ENCODE assay signal across 9 mouse cellular contexts in the genomic region with DNA sequence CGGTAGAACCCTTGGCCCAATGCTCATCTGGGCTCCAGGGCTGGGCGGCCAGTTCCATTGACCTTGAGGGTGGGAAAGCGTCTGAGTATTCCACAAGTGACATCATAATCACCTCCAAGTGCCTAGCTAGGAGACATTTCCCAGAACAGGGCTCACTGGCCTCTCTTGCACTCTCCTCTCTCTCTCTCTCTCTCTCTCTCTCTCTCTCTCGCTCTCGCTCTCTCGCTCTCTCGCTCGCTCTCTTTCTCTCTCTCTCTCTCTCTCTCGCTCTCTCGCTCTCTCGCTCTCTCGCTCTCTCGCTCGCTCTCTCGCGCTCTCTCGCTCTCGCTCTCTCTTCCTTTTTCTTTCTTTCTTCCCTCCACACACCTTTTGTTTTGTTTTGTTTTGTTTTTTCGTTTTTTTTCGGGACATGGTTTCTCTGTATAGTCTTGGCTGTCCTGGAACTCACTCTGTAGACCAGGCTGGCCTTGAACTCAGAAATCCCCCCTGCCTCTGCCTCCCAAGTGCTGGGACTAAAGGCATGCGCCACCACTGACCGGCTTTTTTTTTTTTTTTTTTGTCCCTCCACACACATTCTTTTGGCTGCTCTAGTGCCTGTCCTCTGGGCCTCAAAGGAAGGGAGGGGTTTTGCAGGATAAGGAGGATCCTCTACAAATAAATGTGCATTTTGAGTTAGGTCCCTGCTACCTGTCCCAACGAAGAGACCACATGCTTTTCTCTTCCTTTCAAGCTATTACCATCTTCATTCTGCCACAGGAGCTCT. TPM values are rescaled to one million over a fixed set of nuclear protein-coding genes. Genes with fewer than 3 reads are reported as not detected.
DNase-seq lines count a peak whose midpoint lies in the region; ATAC-seq lines count a peak whose summit lies in the region.
"Had no signal": no experiment of that assay in that cellular context is flagged by ENCODE, and none has a peak within 500 bp of the region (broad histone marks: within the 10 kb centered on the region; RNA-seq: fewer than 3 reads in every experiment).

No protein-coding gene starts in this region.

- H3K27ac ChIP-seq in heart, embryonic 13.5 days (replicated peaks), result peak overlapping the region; percentile 29; the same call in 1 of the 2 replicates
- H3K27ac ChIP-seq in forebrain, embryonic 16.5 days (ENCODE audit: low read length), result no peak overlapping the region
- no peak overlapping the region for H3K27ac ChIP-seq in liver, embryonic 15.5 days (replicated peaks)

- whole genome bisulfite sequencing in heart, embryonic 13.5 days, result 50% methylated on average over 23 of the region's 23 CpGs
- 53% methylated on average over 23 of the region's 23 CpGs for WGBS in forebrain, embryonic 16.5 days
- 56% methylated on average over 23 of the region's 23 CpGs for WGBS in liver, embryonic 15.5 days (ENCODE audit: insufficient replicate concordance)

- H3K27me3 ChIP-seq in heart, embryonic 13.5 days (replicated peaks), result no peaks in the 10 kb centered on the region
- no peaks in the 10 kb centered on the region for H3K27me3 ChIP-seq in forebrain, embryonic 16.5 days (replicated peaks; ENCODE audit: control insufficient read depth, insufficient read depth, low read length)
- peaks cover 31% of the 10 kb centered on the region for H3K27me3 ChIP-seq in liver, embryonic 15.5 days

- no peak for DNase-seq in heart, adult 11 months
- peak; percentile 38 for DNase-seq in ES-CJ7 (ENCODE audit: low read depth, low spot score)
- DNase-seq in layer of hippocampus, adult 9-10 months (ENCODE audit: low spot score), result no peak
- no peak for DNase-seq in ovary, postnatal 36 days (ENCODE audit: low spot score)
- DNase-seq in cerebellum, postnatal 25 days, result no peak
- DNase-seq: cerebellum, adult 9-10 months had no signal

- no peak for ATAC-seq in heart, embryonic 13.5 days (ENCODE audit: extremely low read depth, insufficient number of reproducible peaks, low FRiP score, low TSS enrichment)
- ATAC-seq in forebrain, embryonic 16.5 days, result no peak
- no peak; the same call in 1 of the 2 replicates for ATAC-seq in liver, embryonic 15.5 days (ENCODE audit: insufficient read depth)

- H3K9me3 ChIP-seq in heart, embryonic 13.5 days, result no peaks in the 10 kb centered on the region
- no peaks in the 10 kb centered on the region for H3K9me3 ChIP-seq in forebrain, embryonic 16.5 days (ENCODE audit: control insufficient read depth, low read length)
- H3K9me3 ChIP-seq in liver, embryonic 15.5 days (replicated peaks), result no peaks in the 10 kb centered on the region

- peaks cover 34% of the 10 kb centered on the region for H3K36me3 ChIP-seq in heart, embryonic 13.5 days
- peaks cover 14% of the 10 kb centered on the region; the same call in 1 of the 2 replicates for H3K36me3 ChIP-seq in forebrain, embryonic 16.5 days (ENCODE audit: control insufficient read depth, insufficient read depth)
- H3K36me3 ChIP-seq in liver, embryonic 15.5 days (replicated peaks), result no peaks in the 10 kb centered on the region

- peak overlapping the region; percentile 76 for H3K4me2 ChIP-seq in heart, embryonic 13.5 days
- H3K4me2 ChIP-seq in forebrain, embryonic 16.5 days (ENCODE audit: low read length), result peak overlapping the region; percentile 43
- peak overlapping the region; percentile 87 for H3K4me2 ChIP-seq in liver, embryonic 15.5 days

- peaks cover 16% of the 10 kb centered on the region for H3K4me1 ChIP-seq in heart, embryonic 13.5 days
- peaks cover 8% of the 10 kb centered on the region for H3K4me1 ChIP-seq in forebrain, embryonic 16.5 days (replicated peaks; ENCODE audit: control insufficient read depth, insufficient read depth, low read length)
- peaks cover 16% of the 10 kb centered on the region for H3K4me1 ChIP-seq in liver, embryonic 15.5 days (replicated peaks)

- H3K4me3 ChIP-seq in heart, embryonic 13.5 days, result peak overlapping the region; percentile 62
- peak overlapping the region; percentile 28 for H3K4me3 ChIP-seq in forebrain, embryonic 16.5 days (replicated peaks; ENCODE audit: low read length)
- H3K4me3 ChIP-seq in liver, embryonic 15.5 days (replicated peaks), result peak overlapping the region; percentile 64

- H3K9ac ChIP-seq in heart, embryonic 13.5 days, result peak overlapping the region; percentile 77
- no peak overlapping the region for H3K9ac ChIP-seq in forebrain, embryonic 16.5 days (replicated peaks; ENCODE audit: low read depth, low read length)
- H3K9ac ChIP-seq in liver, embryonic 15.5 days, result peak overlapping the region; percentile 50; the same call in 1 of the 2 replicates

RNA-seq across cellular contexts. Expression of gene Proca1, which starts 2.1 kb away (rescaled TPM):
- polyA plus RNA-seq in heart, embryonic 13.5 days (2015; fragmentation: Nextera tagmentation; extraction: Ambion mirVana), result 2.2 and 2.9 TPM in 2 replicates
- polyA plus RNA-seq in forebrain, embryonic 16.5 days (2015; fragmentation: Nextera tagmentation; extraction: Ambion mirVana), result 0.94 and 3.0 TPM in 2 replicates
- polyA plus RNA-seq in liver, embryonic 15.5 days (2015; fragmentation: Nextera tagmentation; extraction: Ambion mirVana), result 0.24 and 0.55 TPM in 2 replicates

RNA-seq across cellular contexts. Expression of gene Rab34, which starts 7.1 kb away (rescaled TPM):
- polyA plus RNA-seq in heart, embryonic 13.5 days (2015; fragmentation: Nextera tagmentation; extraction: Ambion mirVana), result 57.5 and 60.9 TPM in 2 replicates
- polyA plus RNA-seq in forebrain, embryonic 16.5 days (2015; fragmentation: Nextera tagmentation; extraction: Ambion mirVana), result 53.9 and 56.9 TPM in 2 replicates
- 15.2 and 16.3 TPM in 2 replicates for polyA plus RNA-seq in liver, embryonic 15.5 days (2015; fragmentation: Nextera tagmentation; extraction: Ambion mirVana)

RNA-seq across cellular contexts. Expression of gene Rpl23a, which starts 11.9 kb away (rescaled TPM):
- 833 and 868 TPM in 2 replicates for polyA plus RNA-seq in heart, embryonic 13.5 days (2015; fragmentation: Nextera tagmentation; extraction: Ambion mirVana)
- 758 and 831 TPM in 2 replicates for polyA plus RNA-seq in forebrain, embryonic 16.5 days (2015; fragmentation: Nextera tagmentation; extraction: Ambion mirVana)
- polyA plus RNA-seq in liver, embryonic 15.5 days (2015; fragmentation: Nextera tagmentation; extraction: Ambion mirVana), result 569 and 671 TPM in 2 replicates

RNA-seq across cellular contexts. Expression of gene Tlcd1, which starts 18.8 kb away (rescaled TPM):
- 14.3 and 14.7 TPM in 2 replicates for polyA plus RNA-seq in heart, embryonic 13.5 days (2015; fragmentation: Nextera tagmentation; extraction: Ambion mirVana)
- polyA plus RNA-seq in forebrain, embryonic 16.5 days (2015; fragmentation: Nextera tagmentation; extraction: Ambion mirVana), result 5.4 and 6.5 TPM in 2 replicates
- 43.3 and 44.5 TPM in 2 replicates for polyA plus RNA-seq in liver, embryonic 15.5 days (2015; fragmentation: Nextera tagmentation; extraction: Ambion mirVana)

RNA-seq across cellular contexts. Expression of gene Nek8, which starts 18.8 kb away (rescaled TPM):
- polyA plus RNA-seq in heart, embryonic 13.5 days (2015; fragmentation: Nextera tagmentation; extraction: Ambion mirVana), result 12.7 and 13.2 TPM in 2 replicates
- 5.1 and 6.0 TPM in 2 replicates for polyA plus RNA-seq in forebrain, embryonic 16.5 days (2015; fragmentation: Nextera tagmentation; extraction: Ambion mirVana)
- polyA plus RNA-seq in liver, embryonic 15.5 days (2015; fragmentation: Nextera tagmentation; extraction: Ambion mirVana), result 8.1 and 11.4 TPM in 2 replicates
